Mouse (Mus musculus) retina, embryonic 14.5 days (tissue): ENCODE measurements around the gene Paqr9.
A peak's percentile ranks its signal among the peaks of the same experiment; 100 is the strongest.

ENCODE experiments used
- DNase-seq: peaks from one replicate; pipeline ENCODE4 v3.0.0-alpha.2; 2015; ENCODE audit warnings: low spot score

The Paqr9 gene

GRCm38 (mm10) chr9:95546679-95547078 lies 12.8 kb upstream of the Paqr9 start:
- DNase-seq: no peak

- no peak for DNase-seq
These were observed 9.6 kb upstream of the Paqr9 start for GRCm38 (mm10) chr9:95549626-95550411.

GRCm38 (mm10) chr9:95550856-95551774 lies 8.3 kb upstream of the Paqr9 start:
- no peak for DNase-seq

- no peak for DNase-seq
These were observed 7.2 kb upstream of the Paqr9 start for GRCm38 (mm10) chr9:95552175-95552705.

- no peak for DNase-seq
These were observed 4.9 kb upstream of the Paqr9 start for GRCm38 (mm10) chr9:95554231-95555221.

- no peak for DNase-seq
These were observed 4.2 kb upstream of the Paqr9 start for GRCm38 (mm10) chr9:95555233-95555740.

GRCm38 (mm10) chr9:95556067-95556512 lies 3.4 kb upstream of the Paqr9 start:
- DNase-seq: no peak

GRCm38 (mm10) chr9:95557722-95558121 lies 1.7 kb upstream of the Paqr9 start:
- DNase-seq: no peak

GRCm38 (mm10) chr9:95558726-95559058 lies 765 bp upstream of the Paqr9 start:
- DNase-seq: no peak

- DNase-seq: peak; percentile 56
These were observed 679 bp downstream of the Paqr9 start for GRCm38 (mm10) chr9:95559936-95560735.

- DNase-seq: no peak
These were observed 4.6 kb downstream of the Paqr9 start for GRCm38 (mm10) chr9:95564047-95564446.

- DNase-seq: no peak
These were observed 6.9 kb downstream of the Paqr9 start for GRCm38 (mm10) chr9:95566394-95566793.

GRCm38 (mm10) chr9:95566931-95567330 lies 7.5 kb downstream of the Paqr9 start:
- no peak for DNase-seq

- no peak for DNase-seq
These were observed 9.8 kb downstream of the Paqr9 start for GRCm38 (mm10) chr9:95569249-95569648.

GRCm38 (mm10) chr9:95569966-95570365 lies 10.5 kb downstream of the Paqr9 start:
- DNase-seq: no peak

GRCm38 (mm10) chr9:95570604-95571003 lies 11.1 kb downstream of the Paqr9 start:
- no peak for DNase-seq

GRCm38 (mm10) chr9:95571494-95571893 lies 12.0 kb downstream of the Paqr9 start:
- DNase-seq: no peak

- DNase-seq: no peak
These were observed 13.1 kb downstream of the Paqr9 start for GRCm38 (mm10) chr9:95572558-95572957.

GRCm38 (mm10) chr9:95574116-95574515 lies 14.7 kb downstream of the Paqr9 start:
- DNase-seq: no peak

GRCm38 (mm10) chr9:95577502-95577901 lies 18.0 kb downstream of the Paqr9 start:
- no peak for DNase-seq
